ENCODE assay signal across 26 mouse cellular contexts in genomic region chr9:78401596-78401995, GRCm38 (mm10). TPM values are rescaled to one million over a fixed set of nuclear protein-coding genes. Genes with fewer than 3 reads are reported as not detected.
A peak's percentile ranks its signal among the peaks of the same experiment; 100 is the strongest.
DNase-seq lines count a peak whose midpoint lies in the region; ATAC-seq and TF ChIP-seq lines count a peak whose summit lies in the region.
"Had no signal": no experiment of that assay in that cellular context is flagged by ENCODE, and none has a peak within 500 bp of the region (broad histone marks: within the 10 kb centered on the region; RNA-seq: fewer than 3 reads in every experiment).

No protein-coding gene starts in this region.

- no peaks in the 10 kb centered on the region for H3K4me1 ChIP-seq in kidney, embryonic 15.5 days
- H3K4me1 ChIP-seq: embryonic facial prominence, embryonic 10.5 days; embryonic facial prominence, embryonic 12.5 days had no signal

- TF ChIP-seq CTCF in gastrocnemius, adult 2 months (IDR thresholded peaks at IDR 0.05) = no peak

- 90% methylated on average over 7 of the region's 7 CpGs for WGBS in kidney, embryonic 15.5 days

- H3K4me3 ChIP-seq in gastrocnemius, adult 2 months = no peak overlapping the region
- no peak overlapping the region for H3K4me3 ChIP-seq in kidney, embryonic 15.5 days (replicated peaks)
- H3K4me3 ChIP-seq: embryonic facial prominence, embryonic 10.5 days; embryonic facial prominence, embryonic 12.5 days had no signal

- no peaks in the 10 kb centered on the region for H3K9me3 ChIP-seq in kidney, embryonic 15.5 days (replicated peaks)
- H3K9me3 ChIP-seq: embryonic facial prominence, embryonic 10.5 days; embryonic facial prominence, embryonic 12.5 days; G1E had no signal

- H3K4me2 ChIP-seq in kidney, embryonic 15.5 days = no peak overlapping the region
- H3K4me2 ChIP-seq: embryonic facial prominence, embryonic 12.5 days had no signal

- DNase-seq in CD4-positive, CD25-positive, alpha-beta regulatory T cell, adult 2 months (ENCODE audit: low read depth, low spot score) = peak; percentile 29
- DNase-seq in gastrocnemius, adult 2 months = no peak
- DNase-seq in left cerebral cortex, postnatal 36 days (ENCODE audit: low spot score in 2 of 2) = no peak
- DNase-seq: adrenal gland, adult 2 months; adrenal gland, postnatal 10 days; adrenal gland, postnatal 36 days; cerebellum, adult 11-12 months; cerebellum, adult 2 months; cerebellum, adult 9-10 months; cerebellum, postnatal 10 days; cerebellum, postnatal 25 days had no signal

- H3K27ac ChIP-seq in gastrocnemius, adult 2 months = no peak overlapping the region
- H3K27ac ChIP-seq in kidney, embryonic 15.5 days = no peak overlapping the region
- H3K27ac ChIP-seq: embryonic facial prominence, embryonic 10.5 days; embryonic facial prominence, embryonic 12.5 days had no signal

- intact Hi-C loops in gastrocnemius, adult 2 months (cut with DNase I) = no loop called here
- intact Hi-C loops in left cerebral cortex, postnatal 36 days (cut with DNase I) = no loop called here

- no peak overlapping the region for H3K9ac ChIP-seq in kidney, embryonic 15.5 days
- H3K9ac ChIP-seq: embryonic facial prominence, embryonic 12.5 days had no signal

- no peaks in the 10 kb centered on the region for H3K36me3 ChIP-seq in kidney, embryonic 15.5 days
- H3K36me3 ChIP-seq: embryonic facial prominence, embryonic 10.5 days; embryonic facial prominence, embryonic 12.5 days; G1E had no signal

- peak; percentile 71 for ATAC-seq in CD4-positive, CD25-positive, alpha-beta regulatory T cell, adult 4 months
- ATAC-seq in activated CD4-positive, CD25-positive, alpha-beta regulatory T cell, adult 4 months = peak; percentile 58
- ATAC-seq in inflammation-experienced regulatory T-cells, adult 6 months = peak; percentile 54
- ATAC-seq in kidney, embryonic 15.5 days (replicated peaks; ENCODE audit: low FRiP score) = no peak
- ATAC-seq: forebrain, embryonic 14.5 days; forebrain, embryonic 16.5 days; Patski had no signal

- peaks cover 19% of the 10 kb centered on the region for H3K27me3 ChIP-seq in kidney, embryonic 15.5 days

RNA-seq across cellular contexts. Expression of gene Ddx43, which starts 6.0 kb away (rescaled TPM):
- polyA plus RNA-seq in CD4-positive, CD25-positive, alpha-beta regulatory T cell, adult 4 months (2017; shearing (Covaris generic)) = 1 to 10 TPM; 2.6 to 4.7 TPM
- 1 to 10 TPM; 2.7 to 3.1 TPM for polyA plus RNA-seq in activated CD4-positive, CD25-positive, alpha-beta regulatory T cell, adult 4 months (2017; shearing (Covaris generic))
- 1 to 10 TPM; 1.8 to 5.2 (median 3.1) TPM for polyA plus RNA-seq in inflammation-experienced regulatory T-cells, adult 6 months (2017; shearing (Covaris generic))
- total RNA-seq in gastrocnemius, adult 2 months (2021) = not detected
- total RNA-seq in left cerebral cortex, postnatal 36 days (2021) = not detected
- polyA plus RNA-seq in kidney, embryonic 15.5 days (2015; fragmentation: Nextera tagmentation; extraction: Ambion mirVana) = 0.22 and 0.31 TPM in 2 replicates
- total RNA-seq: adrenal gland, adult 2 months; adrenal gland, postnatal 10 days; adrenal gland, postnatal 36 days had no signal
- polyA plus RNA-seq: C2C12, G1E had no signal

RNA-seq across cellular contexts. Expression of gene Ooep, which starts 23.1 kb away (rescaled TPM):
- polyA plus RNA-seq in CD4-positive, CD25-positive, alpha-beta regulatory T cell, adult 4 months (2017; shearing (Covaris generic)) = not detected
- polyA plus RNA-seq in activated CD4-positive, CD25-positive, alpha-beta regulatory T cell, adult 4 months (2017; shearing (Covaris generic)) = under 1 TPM in 1 of 2 experiments, not detected in 1; 0.16 TPM
- polyA plus RNA-seq in inflammation-experienced regulatory T-cells, adult 6 months (2017; shearing (Covaris generic)) = not detected
- total RNA-seq in gastrocnemius, adult 2 months (2021) = not detected
- not detected for total RNA-seq in left cerebral cortex, postnatal 36 days (2021)
- polyA plus RNA-seq in kidney, embryonic 15.5 days (2015; fragmentation: Nextera tagmentation; extraction: Ambion mirVana) = 1.3 and 1.9 TPM in 2 replicates
- total RNA-seq: adrenal gland, adult 2 months; adrenal gland, postnatal 36 days; G1E had no signal
- polyA plus RNA-seq: adrenal gland, adult 2 months; G1E; Patski had no signal

RNA-seq across cellular contexts. Expression of gene Dppa5a, which starts 33.6 kb away (rescaled TPM):
- polyA plus RNA-seq in CD4-positive, CD25-positive, alpha-beta regulatory T cell, adult 4 months (2017; shearing (Covaris generic)) = not detected
- polyA plus RNA-seq in activated CD4-positive, CD25-positive, alpha-beta regulatory T cell, adult 4 months (2017; shearing (Covaris generic)) = not detected
- not detected for polyA plus RNA-seq in inflammation-experienced regulatory T-cells, adult 6 months (2017; shearing (Covaris generic))
- total RNA-seq in gastrocnemius, adult 2 months (2021) = not detected
- total RNA-seq in left cerebral cortex, postnatal 36 days (2021) = not detected
- polyA plus RNA-seq in kidney, embryonic 15.5 days (2015; fragmentation: Nextera tagmentation; extraction: Ambion mirVana) = not detected in 2 replicates
- total RNA-seq: adrenal gland, adult 2 months; adrenal gland, postnatal 36 days; G1E had no signal
- polyA plus RNA-seq: adrenal gland, adult 2 months; cortical plate, adult 2 months; embryonic facial prominence, embryonic 10.5 days; embryonic facial prominence, embryonic 14.5 days; G1E; Patski had no signal

RNA-seq across cellular contexts. Expression of gene Cgas, which starts 41.4 kb away (rescaled TPM):
- 1 to 10 TPM; 2.3 to 3.1 TPM for polyA plus RNA-seq in CD4-positive, CD25-positive, alpha-beta regulatory T cell, adult 4 months (2017; shearing (Covaris generic))
- 1 to 10 TPM; 2.6 to 3.4 TPM for polyA plus RNA-seq in activated CD4-positive, CD25-positive, alpha-beta regulatory T cell, adult 4 months (2017; shearing (Covaris generic))
- polyA plus RNA-seq in inflammation-experienced regulatory T-cells, adult 6 months (2017; shearing (Covaris generic)) = 1 to 10 TPM; 2.4 to 4.1 (median 2.5) TPM
- total RNA-seq in gastrocnemius, adult 2 months (2021) = under 1 TPM; 0.08 to 0.11 TPM
- under 1 TPM; 0.39 to 0.86 TPM for total RNA-seq in left cerebral cortex, postnatal 36 days (2021)
- 2.1 and 2.8 TPM in 2 replicates for polyA plus RNA-seq in kidney, embryonic 15.5 days (2015; fragmentation: Nextera tagmentation; extraction: Ambion mirVana)

RNA-seq across cellular contexts. Expression of gene Gsta2, which starts 46.0 kb away (rescaled TPM):
- polyA plus RNA-seq in CD4-positive, CD25-positive, alpha-beta regulatory T cell, adult 4 months (2017; shearing (Covaris generic)) = not detected
- polyA plus RNA-seq in activated CD4-positive, CD25-positive, alpha-beta regulatory T cell, adult 4 months (2017; shearing (Covaris generic)) = not detected
- polyA plus RNA-seq in inflammation-experienced regulatory T-cells, adult 6 months (2017; shearing (Covaris generic)) = not detected
- total RNA-seq in gastrocnemius, adult 2 months (2021) = not detected
- total RNA-seq in left cerebral cortex, postnatal 36 days (2021) = not detected
- polyA plus RNA-seq in kidney, embryonic 15.5 days (2015; fragmentation: Nextera tagmentation; extraction: Ambion mirVana) = 41.3 and 45.0 TPM in 2 replicates
- total RNA-seq: G1E had no signal
- polyA plus RNA-seq: adrenal gland, adult 2 months; cerebellum, adult 2 months; embryonic facial prominence, embryonic 10.5 days; embryonic facial prominence, embryonic 12.5 days; forebrain, embryonic 11.5 days; forebrain, embryonic 14.5 days; forebrain, embryonic 16.5 days; frontal cortex, adult 2 months; G1E had no signal
